Mouse (Mus musculus) thymus, postnatal 10 days (tissue): ENCODE results near the gene Vmn1r13.
"Not testable (repeated sequence)": the region's sequence is repeated elsewhere in the genome, so short reads cannot be mapped to it uniquely, and the experiment has no call there.

Source experiments
- DNase-seq, 2 experiments: peaks; one replicate each; pipeline ENCODE4 v3.0.0; 2021; ENCODE audit warnings: low spot score in 2 of 2

Gene Vmn1r13

GRCm38 (mm10) chr6:57202990-57203389 lies at the start of gene Vmn1r13:
Vmn1r13 (plus strand) TSS chr6:57203290.
- not testable (repeated sequence) for DNase-seq

- DNase-seq: no peak
Measured at GRCm38 (mm10) chr6:57156619-57157018, 46.5 kb upstream of the Vmn1r13 start, which contains the start of gene Vmn1r12. Vmn1r12 (plus strand) TSS chr6:57156919.

GRCm38 (mm10) chr6:57190016-57190415 lies 13.1 kb upstream of the Vmn1r13 start:
- DNase-seq: not testable (repeated sequence)

GRCm38 (mm10) chr6:57231386-57231785 lies 28.3 kb downstream of the Vmn1r13 start, which contains the start of gene Vmn1r14:
Vmn1r14 (plus strand) TSS chr6:57231686.
- DNase-seq: no peak

GRCm38 (mm10) chr6:57257652-57258051 lies 54.6 kb downstream of the Vmn1r13 start, which contains the start of gene Vmn1r15:
Vmn1r15 (plus strand) TSS chr6:57257952.
- no peak for DNase-seq

GRCm38 (mm10) chr6:57260990-57261389 lies 57.9 kb downstream of the Vmn1r13 start:
- DNase-seq: no peak
